Mouse (Mus musculus) thymus, adult 2 months (tissue): ENCODE data around the gene Vmn2r53. TPM values are rescaled to one million over a fixed set of nuclear protein-coding genes. Genes with fewer than 3 reads are reported as not detected.
"Not testable (repeated sequence)": the region's sequence is repeated elsewhere in the genome, so short reads cannot be mapped to it uniquely, and the experiment has no call there.

ENCODE experiments used
- DNase-seq: peaks from one replicate; pipeline ENCODE4 v3.0.0; 2021
- H3K27ac ChIP-seq: fragments of 200-500 bp; 2 replicates; pipeline ENCODE4 v1.5.1; 2012; ENCODE audit warnings: low read length, control low read depth; ENCODE audit not compliant: control insufficient read depth, insufficient read depth
- H3K27me3 ChIP-seq: fragments of 200-500 bp; 2 replicates; pipeline ENCODE4 v1.6.1; 2012; ENCODE audit warnings: mild to moderate bottlenecking, low read length, moderate library complexity, mixed read lengths; ENCODE audit not compliant: control insufficient read depth, insufficient read depth
- H3K36me3 ChIP-seq: fragments of 200-500 bp; 2 replicates; pipeline ENCODE4 v1.6.1; 2012; ENCODE audit warnings: mild to moderate bottlenecking, low read length, moderate library complexity; ENCODE audit not compliant: control insufficient read depth, insufficient read depth
- H3K4me1 ChIP-seq: fragments of 200-500 bp; replicated peaks from 2 replicates; pipeline ENCODE4 v1.6.1; 2012; ENCODE audit warnings: low read length; ENCODE audit not compliant: control insufficient read depth, insufficient read depth
- H3K4me3 ChIP-seq: fragments of 200-500 bp; 2 replicates; pipeline ENCODE4 v1.5.1; 2012; ENCODE audit warnings: mild to moderate bottlenecking, low read length, control low read depth, moderate library complexity; ENCODE audit not compliant: control insufficient read depth, insufficient read depth
- CTCF ChIP-seq: fragments of 200-500 bp; IDR thresholded peaks from 2 replicates; pipeline ENCODE4 v1.5.1; 2012; ENCODE audit warnings: mild to moderate bottlenecking, control low read depth, low read length, moderate library complexity, borderline replicate concordance; ENCODE audit not compliant: control insufficient read depth, poor library complexity, insufficient read depth; ENCODE audit errors: extremely low read depth
- POLR2A ChIP-seq: fragments of 200-500 bp; IDR thresholded peaks from 2 replicates; pipeline ENCODE4 v1.6.1; 2012; ENCODE audit warnings: mild to moderate bottlenecking, low read length, control low read depth, moderate library complexity; ENCODE audit not compliant: control insufficient read depth, poor library complexity, insufficient read depth; ENCODE audit errors: extremely low read depth
- WGBS: fragments of 180-500 bp; shearing (Covaris S2); methylation state at CpG from one replicate; pipeline ENCODE4 v1.1.7; 2018; 5-methylcytosine and 5-hydroxymethylcytosine counted together
- polyA plus RNA-seq: library from polyadenylated mRNA; depleted of rRNA; stranded (reverse); fragments of >200 nt; gene quantifications from 2 replicates; pipeline ENCODE4 v1.2.3, GENCODE M21; 2012; rRNA removed

The Vmn2r53 gene
- polyA plus RNA-seq = not detected in 2 replicates

- Histone ChIP-seq H3K4me1 (no peaks in the 10 kb centered on the region), H3K27me3 (no peaks in the 10 kb centered on the region), H3K27ac (no peak within 1 kb of the TSS), H3K36me3 (no peaks in the 10 kb centered on the region), H3K4me3 (no peak within 1 kb of the TSS)
- DNase-seq = no peak
- TF ChIP-seq POLR2A (no peak), CTCF (no peak)
These were observed at the start of gene Vmn2r53 for GRCm38 (mm10) chr7:12608688-12609087. Gene Vmn2r53, minus strand, starts transcription at chr7:12608788.

DNA sequence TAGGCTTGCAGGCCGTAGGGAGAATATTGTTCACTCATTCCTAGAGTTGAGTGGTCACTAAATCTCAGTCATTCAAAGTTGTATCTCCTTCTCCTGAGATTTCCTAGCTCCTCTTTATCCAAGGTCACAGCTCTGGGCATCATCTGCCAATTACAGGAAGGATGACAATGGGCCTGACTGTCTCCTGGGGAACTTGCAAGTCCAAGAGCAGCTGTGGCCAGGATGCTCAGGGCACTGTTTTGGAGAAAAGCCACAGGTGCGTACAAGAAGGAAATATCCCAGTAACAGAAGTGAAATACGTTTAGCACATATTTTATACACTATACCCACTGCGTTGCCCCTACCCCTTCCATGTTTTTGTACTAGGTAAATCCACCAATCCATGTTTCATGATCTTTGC is 31.6 kb upstream of the Vmn2r53 start, which contains the start of gene Vmn2r54:
Gene Vmn2r54, minus strand, starts transcription at position 101 of the 400 bp plus-strand sequence.
- H3K4me3 ChIP-seq, DNase-seq, H3K27me3 ChIP-seq, H3K36me3 ChIP-seq, H3K4me1 ChIP-seq, H3K27ac ChIP-seq: not testable (repeated sequence)
- 86% methylated on average over 3 of the region's 4 CpGs for WGBS

Other genes starting within 250 kb of the Vmn2r53 start
- gene Vmn1r84, start 239.5 kb downstream of the Vmn2r53 start, polyA plus RNA-seq = not detected in 2 replicates
- 1.0 and 1.2 TPM in 2 replicates for gene Zfp551, start 186.0 kb downstream of the Vmn2r53 start, polyA plus RNA-seq
- gene Zfp606, start 130.5 kb downstream of the Vmn2r53 start, polyA plus RNA-seq = 6.5 and 7.6 TPM in 2 replicates
- not detected in 2 replicates for gene 2900092C05Rik, start 96.3 kb downstream of the Vmn2r53 start, polyA plus RNA-seq
- not detected in 2 replicates for gene Vmn2r54, start 31.5 kb upstream of the Vmn2r53 start, polyA plus RNA-seq
- not detected in 2 replicates for gene Vmn2r55, start 76.2 kb upstream of the Vmn2r53 start, polyA plus RNA-seq
- gene Vmn2r56, start 126.2 kb upstream of the Vmn2r53 start, polyA plus RNA-seq = not detected in 2 replicates
- gene Zscan18, start 194.8 kb upstream of the Vmn2r53 start, polyA plus RNA-seq = 2.7 and 2.9 TPM in 2 replicates
- gene Zfp329, start 210.1 kb upstream of the Vmn2r53 start, polyA plus RNA-seq = 4.1 and 4.2 TPM in 2 replicates
- 16.9 and 17.6 TPM in 2 replicates for gene Zfp110, start 226.0 kb upstream of the Vmn2r53 start, polyA plus RNA-seq